Mouse (Mus musculus): ENCODE measurements around the gene Arhgap32. TPM values are rescaled to one million over a fixed set of nuclear protein-coding genes. Genes with fewer than 3 reads are reported as not detected.
A peak's percentile ranks its signal among the peaks of the same experiment; 100 is the strongest.

The Arhgap32 gene
- polyA plus RNA-seq, 1 experiment from 2014 or later = 0.51 TPM

- Histone ChIP-seq H3K9me3 (replicated peaks) (no peaks in the 10 kb centered on the region), H3K4me2 (no peak overlapping the region), H3K27me3 (no peaks in the 10 kb centered on the region), H3K27ac (replicated peaks) (no peak overlapping the region), H3K4me3 (replicated peaks) (no peak overlapping the region), H3K36me3 (replicated peaks) (no peaks in the 10 kb centered on the region), H3K9ac (no peak overlapping the region), H3K4me1 (replicated peaks) (no peaks in the 10 kb centered on the region)
- 47% methylated on average over 7 of the region's 7 CpGs for WGBS (ENCODE audit: insufficient replicate concordance)
- ATAC-seq (ENCODE audit: insufficient read depth) = no peak
Measured at GRCm38 (mm10) chr9:32204450-32204990, 88.6 kb downstream of the Arhgap32 start.

- no peak for ATAC-seq (ENCODE audit: insufficient read depth)
- Histone ChIP-seq H3K4me3 (replicated peaks) (no peak overlapping the region), H3K9ac (no peak overlapping the region), H3K4me2 (no peak overlapping the region), H3K27ac (replicated peaks) (no peak overlapping the region), H3K36me3 (replicated peaks) (no peaks in the 10 kb centered on the region), H3K4me1 (replicated peaks) (no peaks in the 10 kb centered on the region), H3K9me3 (replicated peaks) (no peaks in the 10 kb centered on the region), H3K27me3 (no peaks in the 10 kb centered on the region)
- WGBS (ENCODE audit: insufficient replicate concordance) = 80% methylated on average over 8 of the region's 8 CpGs
Measured at GRCm38 (mm10) chr9:32207133-32207532, 91.2 kb downstream of the Arhgap32 start.

- H3K4me3 ChIP-seq (replicated peaks) = no peak overlapping the region
- H3K27ac ChIP-seq (replicated peaks) = no peak overlapping the region
- H3K9ac ChIP-seq = no peak overlapping the region
- no peaks in the 10 kb centered on the region for H3K9me3 ChIP-seq (replicated peaks)
- H3K4me2 ChIP-seq = no peak overlapping the region
- no peaks in the 10 kb centered on the region for H3K4me1 ChIP-seq (replicated peaks)
- H3K36me3 ChIP-seq (replicated peaks) = no peaks in the 10 kb centered on the region
- no peaks in the 10 kb centered on the region for H3K27me3 ChIP-seq
- 50% methylated on average over 5 of the region's 5 CpGs for WGBS (ENCODE audit: insufficient replicate concordance)
- ATAC-seq (ENCODE audit: insufficient read depth) = no peak
Measured at GRCm38 (mm10) chr9:32208071-32208470, 92.1 kb downstream of the Arhgap32 start.

- no peak overlapping the region for H3K4me2 ChIP-seq
- H3K9me3 ChIP-seq (replicated peaks) = no peaks in the 10 kb centered on the region
- H3K27me3 ChIP-seq = no peaks in the 10 kb centered on the region
- H3K9ac ChIP-seq = no peak overlapping the region
- WGBS (ENCODE audit: insufficient replicate concordance) = 56% methylated on average over 5 of the region's 5 CpGs
- no peak overlapping the region for H3K4me3 ChIP-seq (replicated peaks)
- no peak for ATAC-seq (ENCODE audit: insufficient read depth)
- H3K27ac ChIP-seq (replicated peaks) = no peak overlapping the region
- H3K36me3 ChIP-seq (replicated peaks) = no peaks in the 10 kb centered on the region
- no peaks in the 10 kb centered on the region for H3K4me1 ChIP-seq (replicated peaks)
Measured at GRCm38 (mm10) chr9:32216820-32217567, 101.1 kb downstream of the Arhgap32 start.

GRCm38 (mm10) chr9:32219400-32219799, 103.5 kb downstream of the Arhgap32 start:
- Histone ChIP-seq H3K4me3 (replicated peaks) (no peak overlapping the region), H3K9ac (no peak overlapping the region), H3K27me3 (no peaks in the 10 kb centered on the region), H3K4me2 (no peak overlapping the region), H3K9me3 (replicated peaks) (no peaks in the 10 kb centered on the region), H3K36me3 (replicated peaks) (no peaks in the 10 kb centered on the region), H3K27ac (replicated peaks) (no peak overlapping the region), H3K4me1 (replicated peaks) (peaks cover 9% of the 10 kb centered on the region)
- WGBS (ENCODE audit: insufficient replicate concordance) = 44% methylated on average over 4 of the region's 4 CpGs
- ATAC-seq (ENCODE audit: insufficient read depth) = no peak

GRCm38 (mm10) chr9:32222184-32222583, 106.2 kb downstream of the Arhgap32 start:
- H3K4me3 ChIP-seq (replicated peaks) = no peak overlapping the region
- H3K36me3 ChIP-seq (replicated peaks) = no peaks in the 10 kb centered on the region
- 67% methylated on average over 4 of the region's 4 CpGs for WGBS (ENCODE audit: insufficient replicate concordance)
- H3K4me2 ChIP-seq = no peak overlapping the region
- no peaks in the 10 kb centered on the region for H3K9me3 ChIP-seq (replicated peaks)
- peaks cover 9% of the 10 kb centered on the region for H3K4me1 ChIP-seq (replicated peaks)
- no peak for ATAC-seq (ENCODE audit: insufficient read depth)
- H3K27me3 ChIP-seq = no peaks in the 10 kb centered on the region
- H3K27ac ChIP-seq (replicated peaks) = no peak overlapping the region
- no peak overlapping the region for H3K9ac ChIP-seq

GRCm38 (mm10) chr9:32223739-32224529, 108.0 kb downstream of the Arhgap32 start:
- 53% methylated on average over 5 of the region's 5 CpGs for WGBS (ENCODE audit: insufficient replicate concordance)
- H3K27me3 ChIP-seq = no peaks in the 10 kb centered on the region
- no peaks in the 10 kb centered on the region for H3K36me3 ChIP-seq (replicated peaks)
- H3K9me3 ChIP-seq (replicated peaks) = no peaks in the 10 kb centered on the region
- H3K27ac ChIP-seq (replicated peaks) = no peak overlapping the region
- no peak overlapping the region for H3K4me2 ChIP-seq
- no peak overlapping the region for H3K9ac ChIP-seq
- H3K4me3 ChIP-seq (replicated peaks) = no peak overlapping the region
- H3K4me1 ChIP-seq (replicated peaks) = peaks cover 9% of the 10 kb centered on the region
- no peak for ATAC-seq (ENCODE audit: insufficient read depth)

GRCm38 (mm10) chr9:32224937-32225336, 109.0 kb downstream of the Arhgap32 start:
- Histone ChIP-seq H3K9me3 (replicated peaks) (no peaks in the 10 kb centered on the region), H3K9ac (no peak overlapping the region), H3K36me3 (replicated peaks) (no peaks in the 10 kb centered on the region), H3K4me1 (replicated peaks) (peaks cover 9% of the 10 kb centered on the region), H3K4me2 (no peak overlapping the region), H3K4me3 (replicated peaks) (no peak overlapping the region), H3K27me3 (no peaks in the 10 kb centered on the region), H3K27ac (replicated peaks) (no peak overlapping the region)
- 33% methylated on average over 4 of the region's 4 CpGs for WGBS (ENCODE audit: insufficient replicate concordance)
- no peak for ATAC-seq (ENCODE audit: insufficient read depth)

- H3K27me3 ChIP-seq = no peaks in the 10 kb centered on the region
- WGBS (ENCODE audit: insufficient replicate concordance) = 13% methylated on average over 1 of the region's 1 CpGs
- H3K4me1 ChIP-seq (replicated peaks) = peaks cover 9% of the 10 kb centered on the region
- no peak for ATAC-seq (ENCODE audit: insufficient read depth)
- no peak overlapping the region for H3K4me2 ChIP-seq
- H3K9ac ChIP-seq = no peak overlapping the region
- no peak overlapping the region for H3K27ac ChIP-seq (replicated peaks)
- H3K9me3 ChIP-seq (replicated peaks) = no peaks in the 10 kb centered on the region
- no peak overlapping the region for H3K4me3 ChIP-seq (replicated peaks)
- H3K36me3 ChIP-seq (replicated peaks) = no peaks in the 10 kb centered on the region
Measured at GRCm38 (mm10) chr9:32225584-32225983, 109.6 kb downstream of the Arhgap32 start.

- H3K27ac ChIP-seq (replicated peaks) = no peak overlapping the region
Measured at GRCm38 (mm10) chr9:32227034-32227433, 111.1 kb downstream of the Arhgap32 start.

GRCm38 (mm10) chr9:32233593-32233992, 117.7 kb downstream of the Arhgap32 start:
- no peaks in the 10 kb centered on the region for H3K27me3 ChIP-seq
- no peak overlapping the region for H3K27ac ChIP-seq (replicated peaks)
- H3K36me3 ChIP-seq (replicated peaks) = no peaks in the 10 kb centered on the region
- no peak overlapping the region for H3K4me3 ChIP-seq (replicated peaks)
- H3K9ac ChIP-seq = no peak overlapping the region
- H3K4me1 ChIP-seq (replicated peaks) = 0 out of 2 replicates have a peak, but pooled peaks cover under 1% of the 10 kb centered on the region
- ATAC-seq (ENCODE audit: insufficient read depth) = peak; percentile 49; the same call in 1 of the 2 replicates
- H3K9me3 ChIP-seq (replicated peaks) = no peaks in the 10 kb centered on the region
- WGBS (ENCODE audit: insufficient replicate concordance) = 36% methylated on average over 4 of the region's 4 CpGs
- H3K4me2 ChIP-seq = no peak overlapping the region

More at GRCm38 (mm10) chr9:32227034-32227433, 111.1 kb downstream of the Arhgap32 start:
- Histone ChIP-seq H3K4me3 (replicated peaks) (no peak overlapping the region), H3K9ac (no peak overlapping the region), H3K27me3 (no peaks in the 10 kb centered on the region), H3K9me3 (replicated peaks) (no peaks in the 10 kb centered on the region), H3K4me1 (replicated peaks) (peaks cover 9% of the 10 kb centered on the region), H3K4me2 (no peak overlapping the region), H3K36me3 (replicated peaks) (no peaks in the 10 kb centered on the region)
- 59% methylated on average over 2 of the region's 2 CpGs for WGBS (ENCODE audit: insufficient replicate concordance)
- ATAC-seq (ENCODE audit: insufficient read depth) = no peak
